Mouse (Mus musculus) cerebellum, postnatal 36 days (tissue): ENCODE data around the gene Vmn1r185.
"Not testable (repeated sequence)": the region's sequence is repeated elsewhere in the genome, so short reads cannot be mapped to it uniquely, and the experiment has no call there.

Experiments used
- DNase-seq, 2 experiments: peaks; one replicate each; pipeline ENCODE4 v3.0.0; 2021 to 2022; ENCODE audit warnings: mixed read lengths in 2 of 2

The Vmn1r185 gene

DNA sequence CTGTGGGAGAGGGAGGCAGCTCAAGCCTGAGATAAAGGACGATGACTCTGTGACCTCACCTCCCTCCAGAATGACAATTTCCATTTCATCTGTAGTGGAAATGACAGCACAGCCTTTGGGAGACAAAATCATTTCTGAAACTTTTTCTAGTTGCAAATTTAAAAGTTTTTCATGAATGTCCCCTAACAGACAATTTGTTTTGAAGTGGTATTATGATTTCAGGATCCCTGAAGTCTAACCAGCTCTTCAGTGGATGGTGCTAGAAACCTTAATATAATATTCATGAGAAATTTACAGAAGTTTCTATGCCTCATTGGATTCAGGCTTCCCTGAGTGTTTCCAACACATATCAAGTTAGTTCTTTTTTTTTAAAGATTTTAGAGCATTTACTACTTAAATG, at the start of gene Vmn1r185:
Vmn1r185 (minus strand) TSS at position 101 of the 400 bp plus-strand sequence.
- not testable (repeated sequence) for DNase-seq

DNA sequence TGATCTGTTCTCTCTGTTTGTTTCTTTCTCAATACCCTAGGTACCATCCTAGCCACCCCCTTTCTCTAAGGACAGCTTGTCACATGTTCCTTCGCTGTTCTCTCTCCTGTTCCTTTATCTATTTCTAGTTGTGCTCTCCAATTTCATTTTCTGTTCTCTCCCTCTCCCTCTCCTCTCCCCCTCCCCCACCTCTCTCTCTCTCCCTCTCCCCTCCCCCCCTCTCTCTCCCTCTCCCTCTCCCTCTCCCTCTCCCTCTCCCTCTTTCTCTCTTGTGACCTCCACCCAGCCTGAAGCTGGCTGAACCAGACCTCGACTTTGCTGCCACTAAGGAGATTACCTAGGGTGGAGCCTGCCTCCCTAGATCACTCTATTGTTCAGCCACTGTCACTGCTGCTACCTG, 49.2 kb upstream of the Vmn1r185 start:
- DNase-seq, result not testable (repeated sequence)

DNA sequence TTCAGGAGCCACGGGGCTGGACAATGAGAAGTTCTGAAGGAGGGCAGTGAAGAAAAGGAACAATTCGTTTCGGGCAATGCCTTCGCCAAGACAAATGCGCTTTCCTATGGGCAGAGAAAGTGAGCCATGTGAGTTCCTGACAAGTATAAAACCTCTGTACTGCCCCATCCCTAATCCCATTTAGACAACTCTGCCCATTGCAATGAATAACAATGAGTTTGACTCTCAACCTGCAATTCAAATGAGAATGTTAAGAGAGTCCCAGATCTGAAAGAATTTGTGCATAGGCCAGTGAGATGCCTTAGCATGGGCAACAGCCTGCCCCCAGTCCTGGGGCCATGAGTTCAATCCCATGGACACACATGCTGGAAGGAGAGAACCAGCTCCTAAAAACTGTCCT, 47.7 kb upstream of the Vmn1r185 start:
- no peak for DNase-seq

- DNase-seq, result no peak
Observed at GRCm38 (mm10) chr7:26589774-26590173, 28.5 kb downstream of the Vmn1r185 start.

GRCm38 (mm10) chr7:26589077-26589476, 29.2 kb downstream of the Vmn1r185 start:
- no peak for DNase-seq
